Mouse (Mus musculus): ENCODE results near the gene Med13. TPM values are rescaled to one million over a fixed set of nuclear protein-coding genes. Genes with fewer than 3 reads are reported as not detected.

Gene Med13
- polyA plus RNA-seq, 1 experiment from 2014 or later: 8.9 TPM

- no peak overlapping the region for H3K9ac ChIP-seq (replicated peaks; ENCODE audit: low read length)
- no peaks in the 10 kb centered on the region; the same call in 1 of the 2 replicates for H3K4me1 ChIP-seq (ENCODE audit: insufficient read depth, low read length)
- H3K27me3 ChIP-seq (ENCODE audit: insufficient read depth, low read length): no peaks in the 10 kb centered on the region
- H3K4me2 ChIP-seq (replicated peaks; ENCODE audit: low read depth, low read length): no peak overlapping the region
- H3K4me3 ChIP-seq (ENCODE audit: low read length): no peak overlapping the region
- WGBS: 77% methylated on average over 12 of the region's 12 CpGs
- H3K9me3 ChIP-seq (ENCODE audit: low read length): no peaks in the 10 kb centered on the region
- no peak overlapping the region for H3K27ac ChIP-seq (ENCODE audit: low read length)
- no peaks in the 10 kb centered on the region for H3K36me3 ChIP-seq (ENCODE audit: insufficient read depth, low read length)
- no peak for ATAC-seq (ENCODE audit: low FRiP score, low TSS enrichment)
Observed at GRCm38 (mm10) chr11:86380521-86381238, 23.3 kb upstream of the Med13 start.

GRCm38 (mm10) chr11:86378981-86379380 lies 21.6 kb upstream of the Med13 start:
- no peaks in the 10 kb centered on the region for H3K36me3 ChIP-seq (ENCODE audit: insufficient read depth, low read length)
- no peak overlapping the region for H3K4me2 ChIP-seq (replicated peaks; ENCODE audit: low read depth, low read length)
- no peak overlapping the region for H3K27ac ChIP-seq (ENCODE audit: low read length)
- ATAC-seq (ENCODE audit: low FRiP score, low TSS enrichment): no peak
- no peak overlapping the region for H3K4me3 ChIP-seq (ENCODE audit: low read length)
- H3K27me3 ChIP-seq (ENCODE audit: insufficient read depth, low read length): no peaks in the 10 kb centered on the region
- H3K4me1 ChIP-seq (ENCODE audit: insufficient read depth, low read length): no peaks in the 10 kb centered on the region; the same call in 1 of the 2 replicates
- 81% methylated on average over 4 of the region's 4 CpGs for WGBS
- no peaks in the 10 kb centered on the region for H3K9me3 ChIP-seq (ENCODE audit: low read length)
- H3K9ac ChIP-seq (replicated peaks; ENCODE audit: low read length): no peak overlapping the region

GRCm38 (mm10) chr11:86377841-86378240 lies 20.4 kb upstream of the Med13 start:
- ATAC-seq (ENCODE audit: low FRiP score, low TSS enrichment): no peak
- Histone ChIP-seq H3K27me3 (ENCODE audit: insufficient read depth, low read length) (no peaks in the 10 kb centered on the region), H3K27ac (ENCODE audit: low read length) (no peak overlapping the region), H3K9ac (replicated peaks; ENCODE audit: low read length) (no peak overlapping the region), H3K4me1 (ENCODE audit: insufficient read depth, low read length) (no peaks in the 10 kb centered on the region; the same call in 1 of the 2 replicates), H3K36me3 (ENCODE audit: insufficient read depth, low read length) (no peaks in the 10 kb centered on the region), H3K4me3 (ENCODE audit: low read length) (no peak overlapping the region), H3K9me3 (ENCODE audit: low read length) (no peaks in the 10 kb centered on the region), H3K4me2 (replicated peaks; ENCODE audit: low read depth, low read length) (no peak overlapping the region)
- 89% methylated on average over 5 of the region's 5 CpGs for WGBS

- no peak overlapping the region for H3K4me3 ChIP-seq (ENCODE audit: low read length)
- no peak overlapping the region for H3K9ac ChIP-seq (replicated peaks; ENCODE audit: low read length)
- 62% methylated on average over 4 of the region's 4 CpGs for WGBS
- H3K27ac ChIP-seq (ENCODE audit: low read length): no peak overlapping the region
- H3K36me3 ChIP-seq (ENCODE audit: insufficient read depth, low read length): no peaks in the 10 kb centered on the region
- ATAC-seq (ENCODE audit: low FRiP score, low TSS enrichment): no peak
- H3K9me3 ChIP-seq (ENCODE audit: low read length): no peaks in the 10 kb centered on the region
- no peaks in the 10 kb centered on the region; the same call in 1 of the 2 replicates for H3K4me1 ChIP-seq (ENCODE audit: insufficient read depth, low read length)
- H3K4me2 ChIP-seq (replicated peaks; ENCODE audit: low read depth, low read length): no peak overlapping the region
- no peaks in the 10 kb centered on the region for H3K27me3 ChIP-seq (ENCODE audit: insufficient read depth, low read length)
Observed at GRCm38 (mm10) chr11:86376707-86377106, 19.3 kb upstream of the Med13 start.

GRCm38 (mm10) chr11:86375086-86375485 lies 17.7 kb upstream of the Med13 start:
- ATAC-seq (ENCODE audit: low FRiP score, low TSS enrichment): no peak
- Histone ChIP-seq H3K4me2 (replicated peaks; ENCODE audit: low read depth, low read length) (no peak overlapping the region), H3K36me3 (ENCODE audit: insufficient read depth, low read length) (no peaks in the 10 kb centered on the region), H3K9me3 (ENCODE audit: low read length) (no peaks in the 10 kb centered on the region), H3K27ac (ENCODE audit: low read length) (no peak overlapping the region), H3K4me3 (ENCODE audit: low read length) (no peak overlapping the region), H3K27me3 (ENCODE audit: insufficient read depth, low read length) (no peaks in the 10 kb centered on the region), H3K4me1 (ENCODE audit: insufficient read depth, low read length) (no peaks in the 10 kb centered on the region; the same call in 1 of the 2 replicates), H3K9ac (replicated peaks; ENCODE audit: low read length) (no peak overlapping the region)
- 85% methylated on average over 6 of the region's 6 CpGs for WGBS

GRCm38 (mm10) chr11:86371266-86371665 lies 13.9 kb upstream of the Med13 start:
- H3K4me2 ChIP-seq (replicated peaks; ENCODE audit: low read depth, low read length): no peak overlapping the region
- H3K27me3 ChIP-seq (ENCODE audit: insufficient read depth, low read length): no peaks in the 10 kb centered on the region
- H3K4me1 ChIP-seq (ENCODE audit: insufficient read depth, low read length): no peaks in the 10 kb centered on the region; the same call in 1 of the 2 replicates
- no peaks in the 10 kb centered on the region for H3K9me3 ChIP-seq (ENCODE audit: low read length)
- WGBS: 84% methylated on average over 7 of the region's 7 CpGs
- no peak overlapping the region for H3K9ac ChIP-seq (replicated peaks; ENCODE audit: low read length)
- no peak overlapping the region for H3K4me3 ChIP-seq (ENCODE audit: low read length)
- no peak for ATAC-seq (ENCODE audit: low FRiP score, low TSS enrichment)
- no peaks in the 10 kb centered on the region for H3K36me3 ChIP-seq (ENCODE audit: insufficient read depth, low read length)
- H3K27ac ChIP-seq (ENCODE audit: low read length): no peak overlapping the region

- H3K27ac ChIP-seq (ENCODE audit: low read length): no peak overlapping the region
- no peaks in the 10 kb centered on the region for H3K9me3 ChIP-seq (ENCODE audit: low read length)
- no peaks in the 10 kb centered on the region for H3K36me3 ChIP-seq (ENCODE audit: insufficient read depth, low read length)
- H3K4me2 ChIP-seq (replicated peaks; ENCODE audit: low read depth, low read length): no peak overlapping the region
- no peak for ATAC-seq (ENCODE audit: low FRiP score, low TSS enrichment)
- H3K4me1 ChIP-seq (ENCODE audit: insufficient read depth, low read length): no peaks in the 10 kb centered on the region
- H3K4me3 ChIP-seq (ENCODE audit: low read length): no peak overlapping the region
- no peaks in the 10 kb centered on the region for H3K27me3 ChIP-seq (ENCODE audit: insufficient read depth, low read length)
- H3K9ac ChIP-seq (replicated peaks; ENCODE audit: low read length): no peak overlapping the region
- 99% methylated on average over 5 of the region's 5 CpGs for WGBS
Observed at GRCm38 (mm10) chr11:86369860-86370259, 12.5 kb upstream of the Med13 start.

- H3K4me1 ChIP-seq (ENCODE audit: insufficient read depth, low read length): no peaks in the 10 kb centered on the region
- H3K9me3 ChIP-seq (ENCODE audit: low read length): no peaks in the 10 kb centered on the region
- no peak overlapping the region for H3K4me3 ChIP-seq (ENCODE audit: low read length)
- WGBS: 16% methylated on average over 5 of the region's 5 CpGs
- no peak overlapping the region for H3K9ac ChIP-seq (replicated peaks; ENCODE audit: low read length)
- no peak overlapping the region for H3K4me2 ChIP-seq (replicated peaks; ENCODE audit: low read depth, low read length)
- H3K27ac ChIP-seq (ENCODE audit: low read length): no peak overlapping the region
- ATAC-seq (ENCODE audit: low FRiP score, low TSS enrichment): no peak
- H3K27me3 ChIP-seq (ENCODE audit: insufficient read depth, low read length): no peaks in the 10 kb centered on the region
- no peaks in the 10 kb centered on the region for H3K36me3 ChIP-seq (ENCODE audit: insufficient read depth, low read length)
Observed at GRCm38 (mm10) chr11:86369003-86369402, 11.6 kb upstream of the Med13 start.

GRCm38 (mm10) chr11:86364709-86365452 lies 7.5 kb upstream of the Med13 start:
- Histone ChIP-seq H3K9me3 (ENCODE audit: low read length) (no peaks in the 10 kb centered on the region), H3K36me3 (ENCODE audit: insufficient read depth, low read length) (no peaks in the 10 kb centered on the region), H3K9ac (replicated peaks; ENCODE audit: low read length) (no peak overlapping the region), H3K27me3 (ENCODE audit: insufficient read depth, low read length) (no peaks in the 10 kb centered on the region), H3K4me3 (ENCODE audit: low read length) (no peak overlapping the region), H3K27ac (ENCODE audit: low read length) (no peak overlapping the region), H3K4me1 (ENCODE audit: insufficient read depth, low read length) (no peaks in the 10 kb centered on the region), H3K4me2 (replicated peaks; ENCODE audit: low read depth, low read length) (no peak overlapping the region)
- 77% methylated on average over 5 of the region's 5 CpGs for WGBS
- no peak for ATAC-seq (ENCODE audit: low FRiP score, low TSS enrichment)

Measured in kidney, embryonic 16.5 days (tissue).